Mouse (Mus musculus) megakaryocyte, embryonic 14.5 days (primary cell): ENCODE results near the gene Card6.

Experiments used
- FLI1 ChIP-seq: IDR thresholded peaks from 2 replicates; pipeline ENCODE4 v1.6.1; 2012; ENCODE audit warnings: low read length, inconsistent platforms, mixed read lengths
- GATA1 ChIP-seq: IDR thresholded peaks from 3 replicates; pipeline ENCODE4 v1.6.1; 2012; ENCODE audit warnings: mixed read lengths, low read length, inconsistent platforms, borderline replicate concordance

- no peak for TF ChIP-seq GATA1
- no peak for TF ChIP-seq FLI1
Observed at GRCm38 (mm10) chr15:5105891-5106290, 2.4 kb downstream of the Card6 start.
